Comparison of ENCODE assay signal across 11 mouse cellular contexts in genomic region chr4:32297071-32297671, GRCm38 (mm10). TPM values are rescaled to one million over a fixed set of nuclear protein-coding genes. Genes with fewer than 3 reads are reported as not detected.
A peak's percentile ranks its signal among the peaks of the same experiment; 100 is the strongest.
DNase-seq lines count a peak whose midpoint lies in the region; ATAC-seq lines count a peak whose summit lies in the region.
"Had no signal": no experiment of that assay in that cellular context is flagged by ENCODE, and none has a peak within 500 bp of the region (broad histone marks: within the 10 kb centered on the region; RNA-seq: fewer than 3 reads in every experiment).

No protein-coding gene starts in this region.

- WGBS in intestine, embryonic 14.5 days, result 33% methylated on average over 6 of the region's 6 CpGs
- WGBS in intestine, embryonic 16.5 days, result 34% methylated on average over 6 of the region's 6 CpGs
- 15% methylated on average over 6 of the region's 6 CpGs for WGBS in embryonic facial prominence, embryonic 13.5 days
- WGBS in heart, embryonic 14.5 days, result 36% methylated on average over 6 of the region's 6 CpGs

- H3K27me3 ChIP-seq in intestine, embryonic 14.5 days (replicated peaks; ENCODE audit: control insufficient read depth, insufficient read depth, low read length), result no peaks in the 10 kb centered on the region
- no peaks in the 10 kb centered on the region for H3K27me3 ChIP-seq in intestine, embryonic 16.5 days (replicated peaks; ENCODE audit: control insufficient read depth, insufficient read depth, low read length)
- no peaks in the 10 kb centered on the region for H3K27me3 ChIP-seq in embryonic facial prominence, embryonic 13.5 days
- H3K27me3 ChIP-seq in heart, embryonic 14.5 days (ENCODE audit: control insufficient read depth, insufficient read depth, low read length), result no peaks in the 10 kb centered on the region

- H3K27ac ChIP-seq in intestine, embryonic 14.5 days (ENCODE audit: low read depth), result no peak overlapping the region
- H3K27ac ChIP-seq in intestine, embryonic 16.5 days (ENCODE audit: low read length), result no peak overlapping the region
- peak overlapping the region; percentile 58 for H3K27ac ChIP-seq in embryonic facial prominence, embryonic 13.5 days
- H3K27ac ChIP-seq in heart, embryonic 14.5 days (replicated peaks in 1 of 2; ENCODE audit: control insufficient read depth in 1 of 2, insufficient read depth in 1 of 2, low read depth in 2 of 2, low read length in 2 of 2), result peak overlapping the region; percentile 10 to 38; a peak in 3 of 4 replicates

- no peaks in the 10 kb centered on the region for H3K9me3 ChIP-seq in intestine, embryonic 14.5 days (ENCODE audit: control insufficient read depth, low read length)
- no peaks in the 10 kb centered on the region for H3K9me3 ChIP-seq in intestine, embryonic 16.5 days (ENCODE audit: control insufficient read depth, low read length)
- no peaks in the 10 kb centered on the region for H3K9me3 ChIP-seq in embryonic facial prominence, embryonic 13.5 days
- H3K9me3 ChIP-seq in heart, embryonic 14.5 days (ENCODE audit: control insufficient read depth, low read length), result no peaks in the 10 kb centered on the region

- peaks cover 28% of the 10 kb centered on the region for H3K4me1 ChIP-seq in intestine, embryonic 14.5 days (replicated peaks; ENCODE audit: control insufficient read depth, insufficient read depth, low read length)
- H3K4me1 ChIP-seq in intestine, embryonic 16.5 days (ENCODE audit: control insufficient read depth, insufficient read depth, low read length), result peaks cover 4% of the 10 kb centered on the region
- H3K4me1 ChIP-seq in embryonic facial prominence, embryonic 13.5 days, result peaks cover 70% of the 10 kb centered on the region
- H3K4me1 ChIP-seq in heart, embryonic 14.5 days (ENCODE audit: control insufficient read depth in 2 of 2, insufficient read depth in 2 of 2, low read length in 2 of 2), result peaks cover 20 to 50% of the 10 kb centered on the region in 2 experiments

- no peak overlapping the region for H3K9ac ChIP-seq in intestine, embryonic 14.5 days (ENCODE audit: low read length)
- no peak overlapping the region for H3K9ac ChIP-seq in intestine, embryonic 16.5 days (ENCODE audit: low read depth, low read length)
- no peak overlapping the region for H3K9ac ChIP-seq in embryonic facial prominence, embryonic 13.5 days
- H3K9ac ChIP-seq in heart, embryonic 14.5 days (ENCODE audit: low read length), result no peak overlapping the region
- H3K9ac ChIP-seq: liver, postnatal 0 days had no signal

- no peak for DNase-seq in intestine, embryonic 14.5 days (ENCODE audit: low spot score)
- DNase-seq in right cerebral cortex, postnatal 36 days (ENCODE audit: low spot score in 2 of 2), result no peak
- no peak for DNase-seq in gastrocnemius, adult 8-10 months (ENCODE audit: low spot score in 2 of 2)
- DNase-seq: cerebellum, adult 11 months; liver, postnatal 0 days had no signal

- 0 out of 2 replicates have a peak, but pooled peaks have one; percentile 60 for ATAC-seq in intestine, embryonic 14.5 days (replicated peaks; ENCODE audit: low FRiP score, low TSS enrichment, low read depth)
- ATAC-seq in intestine, embryonic 16.5 days, result no peak
- ATAC-seq in embryonic facial prominence, embryonic 13.5 days (ENCODE audit: insufficient number of reproducible peaks, insufficient read depth, low FRiP score, low TSS enrichment, low read depth), result 0 out of 2 replicates have a peak, but pooled peaks have one; percentile 34
- ATAC-seq in heart, embryonic 14.5 days (ENCODE audit: insufficient number of reproducible peaks, insufficient read depth, low FRiP score, low read depth), result no peak
- 0 out of 2 replicates have a peak, but pooled peaks have one; percentile 26 for ATAC-seq in megakaryocyte progenitor cell, adult 5-6 weeks (replicated peaks; ENCODE audit: poor library complexity)
- ATAC-seq in monocyte, adult 5-6 weeks (replicated peaks; ENCODE audit: insufficient number of reproducible peaks, low FRiP score, low TSS enrichment, poor library complexity, severe bottlenecking), result no peak
- ATAC-seq: activated CD4-positive, CD25-positive, alpha-beta regulatory T cell, adult 4 months; liver, postnatal 0 days had no signal

- H3K4me2 ChIP-seq in intestine, embryonic 14.5 days (ENCODE audit: low read length), result no peak overlapping the region
- no peak overlapping the region for H3K4me2 ChIP-seq in intestine, embryonic 16.5 days (ENCODE audit: low read depth, low read length)
- H3K4me2 ChIP-seq in embryonic facial prominence, embryonic 13.5 days, result no peak overlapping the region
- H3K4me2 ChIP-seq in heart, embryonic 14.5 days (ENCODE audit: low read length), result no peak overlapping the region

- no peak overlapping the region for H3K4me3 ChIP-seq in intestine, embryonic 14.5 days (ENCODE audit: low read depth, low read length)
- no peak overlapping the region for H3K4me3 ChIP-seq in intestine, embryonic 16.5 days (ENCODE audit: low read length)
- H3K4me3 ChIP-seq in embryonic facial prominence, embryonic 13.5 days, result no peak overlapping the region
- H3K4me3 ChIP-seq in heart, embryonic 14.5 days (ENCODE audit: control insufficient read depth in 1 of 2, insufficient read depth in 1 of 2, low read depth in 1 of 2, low read length in 2 of 2), result no peak overlapping the region

- H3K36me3 ChIP-seq in intestine, embryonic 14.5 days (ENCODE audit: control insufficient read depth, insufficient read depth, low read length), result no peaks in the 10 kb centered on the region
- no peaks in the 10 kb centered on the region for H3K36me3 ChIP-seq in intestine, embryonic 16.5 days (ENCODE audit: control insufficient read depth, insufficient read depth, low read length)
- no peaks in the 10 kb centered on the region for H3K36me3 ChIP-seq in embryonic facial prominence, embryonic 13.5 days
- H3K36me3 ChIP-seq in heart, embryonic 14.5 days (ENCODE audit: control insufficient read depth, insufficient read depth, low read length), result no peaks in the 10 kb centered on the region

RNA-seq across cellular contexts. Expression of gene Bach2, which starts 58.6 kb away (rescaled TPM):
- polyA plus RNA-seq in intestine, embryonic 14.5 days (2014; fragmentation: Nextera tagmentation; extraction: Ambion mirVana), result 6.7 and 8.4 TPM in 2 replicates
- 2.4 and 3.2 TPM in 2 replicates for polyA plus RNA-seq in intestine, embryonic 16.5 days (2015; fragmentation: Nextera tagmentation; extraction: Ambion mirVana)
- polyA plus RNA-seq in embryonic facial prominence, embryonic 13.5 days (2015; fragmentation: Nextera tagmentation; extraction: Ambion mirVana), result 8.1 and 9.8 TPM in 2 replicates
- polyA plus RNA-seq in heart, embryonic 14.5 days (2014; fragmentation: Nextera tagmentation; extraction: Ambion mirVana), result 7.3 and 8.2 TPM in 2 replicates
- 3.1 and 3.8 TPM in 2 replicates for total RNA-seq in megakaryocyte progenitor cell, adult 5-6 weeks (2015)
- 0.37 and 0.61 TPM in 2 replicates for total RNA-seq in megakaryocyte progenitor cell, adult 5-6 weeks (2017)
- total RNA-seq in gastrocnemius, adult 8-10 months (2022), result 1 to 10 TPM in 3 of 4 experiments, under 1 TPM in 1; 0.96 to 3.2 (median 2.4) TPM
- total RNA-seq in monocyte, adult 5-6 weeks (2017), result 3.0 to 31.8 TPM (median 7.1 TPM) in 3 replicates

Comparison
In these comparisons a context has a peak if more than half of its experiments do, and no peak if none do; other contexts are left out.
1. ATAC-seq: peak in intestine, embryonic 14.5 days (single experiment), embryonic facial prominence, embryonic 13.5 days (single experiment) and megakaryocyte progenitor cell, adult 5-6 weeks (single experiment); none in intestine, embryonic 16.5 days (single experiment), heart, embryonic 14.5 days (single experiment) and monocyte, adult 5-6 weeks (single experiment).
2. H3K27ac ChIP-seq: peak in embryonic facial prominence, embryonic 13.5 days (single experiment) and heart, embryonic 14.5 days (2 of 2); none in intestine, embryonic 14.5 days (single experiment) and intestine, embryonic 16.5 days (single experiment).